Mouse (Mus musculus) T-helper 1 cell (primary cell): ENCODE data around the gene Stard13.

Experiments used
- in situ Hi-C: fragments of 300-600 bp; cut with MboI, MseI; formaldehyde crosslinking; loops from one replicate; pipeline ENCODE4 v1.15.1; 2025; ENCODE audit warnings: high pct_unique_total_duplicates

The Stard13 gene

DNA sequence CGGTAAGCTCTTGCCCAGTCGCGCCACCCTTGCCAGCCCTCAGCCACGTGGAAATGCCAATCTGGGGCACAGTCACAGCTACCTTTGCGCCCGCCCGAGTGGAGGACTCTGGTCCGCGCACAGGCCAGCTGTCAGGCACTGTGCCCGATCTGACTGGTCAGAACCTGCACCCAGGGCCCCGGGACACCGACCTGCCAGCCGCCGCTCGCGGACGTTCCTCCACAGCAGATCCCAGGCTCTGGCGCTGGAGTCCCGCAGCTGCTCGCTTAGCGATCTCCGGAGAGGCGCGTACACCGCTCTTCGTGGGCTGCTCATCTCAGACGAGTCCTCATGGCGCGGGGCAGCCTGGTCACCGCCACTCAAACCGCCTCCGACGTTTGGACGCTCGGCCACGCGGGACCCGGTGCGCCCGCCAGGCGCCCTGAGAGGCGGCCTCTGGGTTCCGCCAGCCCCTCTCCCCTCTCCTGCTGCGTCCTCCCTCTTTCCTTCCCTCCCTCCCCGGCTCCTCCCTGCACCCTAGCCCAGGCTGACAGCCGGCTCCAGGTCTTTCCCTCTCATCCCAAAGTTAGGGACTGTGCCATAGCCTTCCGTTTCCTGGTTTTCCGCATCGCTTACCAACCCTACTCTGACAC is at the start of gene Stard13:
TSS of gene Stard13 (minus strand) at position 437 of the 632 bp plus-strand sequence.
- in situ Hi-C loops: no loop called here

DNA sequence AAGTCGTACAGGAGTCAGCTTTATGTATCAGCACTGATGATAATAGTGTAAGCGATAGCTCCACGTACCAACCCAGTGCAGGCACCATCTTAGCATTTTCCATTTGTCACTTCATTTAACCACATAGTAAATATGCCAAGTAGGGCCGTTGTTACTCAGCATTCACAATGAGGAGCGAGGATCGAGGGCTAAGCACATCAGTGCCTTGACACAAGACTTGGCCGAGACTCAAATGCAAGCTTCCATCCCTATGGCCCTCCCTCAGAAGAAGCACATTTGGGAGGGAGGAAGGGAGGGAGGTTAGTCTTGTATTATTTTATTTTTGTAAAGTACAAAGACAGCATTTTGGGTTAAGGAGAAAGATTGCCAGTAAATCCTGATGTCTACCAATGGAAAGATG is 45.9 kb upstream of the Stard13 start:
- in situ Hi-C loops: no loop called here

DNA sequence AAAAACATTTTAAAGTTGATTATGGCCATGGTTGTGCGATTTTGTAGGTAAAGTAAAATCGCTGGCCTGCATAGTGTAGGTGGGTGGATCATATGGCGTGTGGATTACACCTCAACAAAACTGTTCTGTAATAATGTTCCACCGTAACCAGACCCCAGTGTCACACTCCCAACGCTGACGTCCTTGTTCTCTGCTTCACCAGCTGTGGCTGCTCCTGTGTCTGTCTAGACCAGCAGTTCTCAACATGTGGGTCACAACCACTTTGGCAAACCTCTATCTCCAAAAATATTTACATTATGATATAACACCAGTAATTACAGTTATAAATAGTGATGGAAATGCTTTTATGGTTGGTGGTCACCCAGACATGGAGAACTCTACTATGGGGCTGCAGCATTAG is 44.3 kb upstream of the Stard13 start:
- in situ Hi-C loops: no loop called here

DNA sequence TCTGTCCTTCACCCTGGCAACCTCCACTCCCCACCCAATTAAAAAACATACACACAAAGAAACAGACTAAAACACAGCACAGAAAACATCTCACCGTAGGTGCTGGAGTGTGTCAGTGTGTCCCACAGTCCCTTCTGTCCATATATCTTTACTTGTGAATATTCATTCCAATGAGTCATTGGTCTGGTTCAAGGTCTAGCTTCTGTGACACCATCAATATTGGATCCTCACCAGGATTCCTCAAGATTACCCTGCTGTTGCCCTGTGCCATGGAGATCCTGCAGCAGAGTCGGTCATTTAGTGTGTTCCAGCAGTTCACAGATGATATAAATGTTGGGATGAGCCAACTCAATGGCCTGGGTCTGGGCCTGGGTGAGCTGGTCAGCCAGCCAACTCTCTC is 42.4 kb upstream of the Stard13 start:
- in situ Hi-C loops: no loop called here

DNA sequence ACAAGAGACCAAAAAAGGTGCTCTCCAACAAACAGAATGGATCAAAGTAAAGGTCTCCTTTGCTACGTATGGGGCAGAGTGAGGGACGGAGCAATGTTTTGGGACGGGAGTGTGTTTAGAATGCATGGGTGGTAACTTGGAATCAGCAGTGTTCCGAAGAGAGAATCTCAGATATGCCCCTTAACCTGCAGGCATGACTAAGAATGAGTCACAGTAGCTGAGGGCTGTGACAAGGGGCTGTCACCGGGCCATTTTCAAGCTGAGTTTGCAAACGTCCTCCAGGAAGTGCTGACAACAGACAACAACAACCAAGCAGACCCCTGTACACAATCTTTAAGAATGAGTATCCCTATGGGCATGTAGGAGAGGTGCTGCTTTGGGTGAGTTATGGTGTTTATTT is 40.6 kb upstream of the Stard13 start:
- in situ Hi-C loops: no loop called here

DNA sequence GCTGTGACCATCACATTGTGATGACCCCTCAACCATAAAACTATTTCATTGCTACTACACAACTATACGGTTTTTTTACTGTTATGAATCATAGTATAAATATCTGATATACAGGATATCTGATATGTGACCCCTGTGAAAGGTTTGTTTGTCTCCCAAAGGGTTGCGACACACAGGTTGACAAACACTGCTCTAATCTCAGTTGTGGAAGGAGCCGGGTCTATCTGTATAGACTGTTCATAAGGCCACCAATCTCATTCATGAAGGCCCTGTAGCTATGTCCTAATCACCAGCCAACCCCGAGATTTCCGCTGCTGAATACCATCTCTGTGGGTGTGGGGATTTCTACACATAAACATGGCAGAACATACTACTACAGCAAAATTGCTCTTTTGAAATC is 37.2 kb upstream of the Stard13 start:
- in situ Hi-C loops: no loop called here

DNA sequence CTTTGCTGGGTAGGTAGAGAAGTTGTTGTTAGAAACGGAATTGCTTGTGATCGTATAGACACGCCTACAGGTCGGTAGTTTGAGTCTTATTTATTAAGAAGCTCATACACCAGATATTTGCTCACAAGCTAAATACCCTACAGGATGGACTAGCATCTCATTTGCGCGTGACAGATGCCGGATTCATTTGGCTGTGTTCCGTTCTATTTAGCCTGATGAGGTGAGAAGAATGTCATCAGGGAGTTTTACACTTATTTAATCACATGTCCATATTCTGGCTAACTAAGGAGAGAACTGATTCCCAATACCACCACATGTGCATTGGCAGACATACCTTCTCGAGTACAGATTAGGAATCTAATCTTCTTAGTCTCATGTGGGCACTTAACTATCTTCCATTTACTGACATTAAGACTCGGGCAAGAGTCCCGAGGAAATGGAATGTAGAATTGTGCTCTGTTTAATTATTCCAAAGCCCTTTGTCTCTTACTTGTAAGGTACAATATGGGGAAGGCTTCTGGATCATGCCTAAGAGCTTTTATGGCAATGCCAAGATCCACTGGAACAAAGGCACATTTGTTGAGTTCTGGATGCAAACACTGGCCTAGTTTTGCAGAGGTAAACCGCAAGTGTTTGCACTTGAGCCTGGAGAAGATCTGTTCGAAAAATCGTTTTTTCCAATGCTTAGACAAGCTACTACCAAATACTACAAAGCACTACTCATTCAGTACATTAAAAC is 33.4 kb upstream of the Stard13 start:
- in situ Hi-C loops: no loop called here

DNA sequence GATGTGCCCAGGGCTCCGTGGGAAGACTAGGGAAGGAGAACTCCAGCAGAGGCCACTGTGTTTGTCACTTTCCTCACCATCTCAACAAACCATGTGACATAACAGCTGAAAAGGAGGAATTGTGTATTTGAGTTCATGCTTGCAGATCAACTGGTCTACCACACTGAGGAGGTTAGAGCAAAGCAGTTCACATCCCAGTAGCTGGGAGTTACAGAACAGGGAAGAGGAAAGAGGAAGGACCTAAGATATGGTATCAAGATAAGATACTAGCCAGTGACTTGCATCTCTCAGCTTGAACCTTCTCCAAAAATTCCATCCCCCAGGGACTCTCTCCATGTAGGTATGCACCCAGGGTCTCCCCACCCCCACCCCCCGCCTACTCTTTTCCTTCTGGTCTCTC is 27.9 kb upstream of the Stard13 start:
- in situ Hi-C loops: no loop called here

DNA sequence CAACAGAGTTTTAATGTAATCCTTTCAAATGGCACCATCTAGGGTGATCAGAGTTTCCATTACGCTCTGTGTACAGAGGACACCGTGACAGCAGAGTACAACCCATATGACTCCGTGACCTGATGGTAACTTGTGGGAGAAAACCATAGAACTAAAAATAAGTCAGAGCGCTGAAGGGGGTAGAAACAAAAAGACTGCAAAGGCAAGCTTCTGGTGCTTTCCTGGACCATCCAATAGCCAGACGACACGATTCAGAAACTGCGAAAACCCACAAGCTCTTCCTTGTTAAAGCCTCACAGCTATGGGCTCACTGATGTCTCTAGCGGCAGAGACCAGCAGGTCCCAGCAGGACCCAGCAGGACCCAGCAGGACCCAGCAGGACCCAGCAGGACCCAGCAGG is 18.6 kb upstream of the Stard13 start:
- in situ Hi-C loops: no loop called here

DNA sequence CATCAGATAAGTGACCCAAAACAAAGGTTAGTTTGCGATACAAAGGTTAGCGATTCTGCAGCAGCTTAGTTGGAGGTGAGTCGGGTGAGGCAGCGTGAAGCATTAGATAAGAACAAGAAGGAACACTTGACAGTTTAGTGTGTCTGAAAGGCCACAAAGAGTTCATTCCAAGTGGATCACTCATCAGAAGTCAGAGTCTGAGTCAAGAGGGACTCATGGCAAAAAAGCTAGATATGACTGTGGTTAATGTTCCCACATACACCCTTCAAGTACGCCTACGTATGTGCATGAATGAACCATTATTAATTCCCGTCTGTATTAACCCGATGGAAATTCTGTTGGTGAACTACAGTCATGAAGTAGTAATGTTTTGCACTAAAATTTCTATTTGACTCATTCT is 18.0 kb upstream of the Stard13 start:
- in situ Hi-C loops: no loop called here

DNA sequence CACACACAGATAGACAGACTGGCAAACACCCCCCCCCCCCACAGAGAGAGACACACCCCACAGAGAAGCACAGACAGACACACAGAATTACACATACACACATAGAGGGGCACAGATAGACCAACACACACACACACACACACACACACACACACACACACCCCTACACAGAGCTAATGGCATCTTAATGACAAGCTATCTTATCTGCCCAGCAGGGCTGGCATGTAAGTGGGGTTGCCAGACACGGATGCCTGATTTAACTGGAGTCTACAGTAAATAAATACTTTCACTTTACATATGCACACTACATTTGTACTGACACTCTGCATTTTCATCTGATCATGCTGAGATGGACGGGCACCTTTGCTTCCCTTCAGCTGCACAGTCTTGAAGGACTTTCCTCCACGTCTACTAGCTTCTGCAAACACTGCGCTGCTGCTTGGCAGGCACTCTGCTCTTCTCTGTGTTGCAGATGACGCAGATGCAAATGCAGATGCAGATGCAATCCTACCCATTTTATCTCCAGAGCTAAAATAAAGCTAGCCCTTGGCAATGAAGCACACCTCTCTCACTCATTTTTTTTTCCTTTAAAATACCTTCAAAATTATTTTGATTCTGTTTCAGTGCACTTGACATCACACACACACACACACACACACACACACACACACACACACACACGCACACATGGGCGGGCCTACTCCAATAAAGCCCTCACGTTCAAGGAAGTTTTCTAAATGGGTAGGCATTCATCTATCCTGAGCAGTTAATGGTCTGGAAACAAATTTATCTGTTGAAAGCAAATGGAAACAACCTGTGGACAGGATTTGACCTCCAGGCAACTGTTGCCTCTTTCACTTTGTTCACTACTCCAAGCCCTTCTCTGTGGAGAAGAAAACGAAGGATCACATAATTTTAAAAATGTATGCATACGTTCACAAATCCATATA is 15.3 kb upstream of the Stard13 start:
- in situ Hi-C loops: no loop called here

DNA sequence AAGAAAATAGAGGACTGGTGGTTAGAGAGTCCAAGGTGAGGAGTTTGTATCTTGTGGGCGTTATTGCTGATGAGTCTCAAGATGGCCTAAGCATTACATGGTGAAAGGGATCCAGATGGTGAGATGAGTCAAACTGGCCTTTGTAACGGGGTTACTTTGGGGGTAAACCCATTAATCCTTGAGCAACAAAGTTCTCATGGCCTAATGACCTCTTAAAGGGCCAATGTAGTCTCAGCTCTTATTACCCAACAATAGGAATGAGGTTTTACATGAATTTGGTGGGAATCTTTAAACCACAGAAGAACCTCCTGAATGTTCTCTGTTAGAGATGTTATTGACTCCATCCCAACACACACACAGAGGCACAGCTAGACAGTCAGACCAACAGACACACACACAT is 14.4 kb upstream of the Stard13 start:
- in situ Hi-C loops: no loop called here

DNA sequence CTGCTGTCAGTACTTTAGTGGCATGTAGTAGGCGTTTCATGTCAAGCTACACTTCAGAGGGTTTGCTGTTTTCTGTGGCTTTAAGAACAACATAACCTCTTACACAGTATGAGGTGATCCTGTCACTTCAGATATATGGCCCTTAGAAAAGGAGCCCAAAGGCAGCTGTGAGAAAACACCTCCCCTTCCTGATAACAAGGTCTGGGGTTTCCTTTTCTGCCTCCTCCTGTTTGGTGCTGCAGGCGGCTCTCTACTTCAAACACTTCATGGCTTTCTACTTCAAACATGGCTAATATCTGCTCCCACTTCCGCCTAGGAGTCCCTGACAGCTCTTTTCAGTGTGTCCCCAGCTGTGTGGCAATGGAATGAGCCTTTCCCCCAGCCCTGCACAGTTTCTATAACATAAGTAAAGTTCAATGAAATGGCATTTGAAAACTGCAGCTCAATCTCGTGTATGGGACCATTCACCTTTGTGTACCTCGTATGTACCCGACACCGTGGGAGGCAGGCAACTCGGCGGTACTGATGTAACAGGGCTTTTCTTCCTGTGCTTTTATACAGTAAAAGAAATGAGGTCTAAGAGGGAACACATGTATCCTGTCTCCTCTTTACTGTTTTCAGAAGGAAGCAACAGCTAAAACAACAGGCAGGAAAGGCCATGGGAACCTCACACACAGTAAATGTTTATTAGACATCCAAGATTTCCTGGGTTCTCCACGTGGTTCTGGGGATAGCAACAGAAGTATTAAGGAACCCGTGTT is 13.7 kb upstream of the Stard13 start:
- in situ Hi-C loops: no loop called here

DNA sequence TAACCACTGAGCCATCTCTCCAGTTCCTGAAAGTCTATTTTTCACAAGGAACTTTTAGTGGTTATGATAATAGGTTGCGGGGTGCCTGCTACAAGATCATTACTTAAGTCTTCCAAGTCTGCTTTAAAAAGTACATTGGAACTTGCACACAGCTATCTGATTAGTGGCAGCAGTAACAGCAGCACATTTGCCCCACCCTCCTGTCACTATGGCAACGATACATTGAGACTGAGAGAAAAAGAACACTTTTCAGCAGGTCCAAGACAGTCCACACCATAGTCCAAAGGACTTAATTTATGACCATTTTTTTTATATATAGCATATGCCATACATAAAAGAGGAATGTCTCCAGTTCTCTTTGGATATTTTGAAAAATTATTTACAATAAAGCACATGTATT is 12.7 kb upstream of the Stard13 start:
- in situ Hi-C loops: no loop called here

DNA sequence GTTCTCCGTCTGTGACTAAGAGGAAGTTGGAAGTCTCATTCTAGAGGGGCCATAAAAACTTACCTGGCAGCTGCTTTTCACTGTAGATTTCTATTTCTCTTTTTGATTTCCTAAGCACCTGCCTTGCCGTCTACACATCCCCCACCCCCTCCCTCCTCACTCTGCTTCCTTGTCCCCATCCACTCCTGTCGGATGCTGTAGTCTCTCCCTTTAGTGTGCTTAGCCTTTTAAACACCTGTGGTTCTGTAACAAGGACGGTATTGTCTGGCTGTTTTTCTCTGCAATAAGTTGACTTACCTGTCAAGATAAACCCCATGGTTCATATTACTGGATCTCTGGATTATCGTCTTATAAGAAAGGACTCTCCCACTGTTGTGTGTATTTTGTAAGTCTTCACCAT is 11.9 kb upstream of the Stard13 start:
- in situ Hi-C loops: no loop called here

DNA sequence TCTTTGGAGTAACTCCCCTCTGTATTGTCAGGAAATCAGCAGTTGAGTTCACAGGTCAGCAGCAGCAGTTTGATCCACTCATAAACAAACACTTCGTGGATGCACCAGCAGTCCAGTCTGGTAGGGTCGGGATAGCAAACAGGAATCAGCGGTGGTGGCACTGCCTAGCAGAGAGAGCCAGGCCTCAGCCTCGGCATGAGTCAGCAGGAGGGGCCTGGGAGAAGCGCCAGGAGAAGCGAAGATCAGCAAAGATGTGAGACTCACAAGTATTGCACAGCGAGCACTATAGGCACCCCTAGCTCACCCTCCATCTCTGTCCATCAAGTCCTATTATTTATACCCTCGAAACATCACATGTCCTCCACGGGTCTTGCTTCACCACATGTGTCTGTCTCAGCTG is 5.1 kb upstream of the Stard13 start:
- in situ Hi-C loops: no loop called here

DNA sequence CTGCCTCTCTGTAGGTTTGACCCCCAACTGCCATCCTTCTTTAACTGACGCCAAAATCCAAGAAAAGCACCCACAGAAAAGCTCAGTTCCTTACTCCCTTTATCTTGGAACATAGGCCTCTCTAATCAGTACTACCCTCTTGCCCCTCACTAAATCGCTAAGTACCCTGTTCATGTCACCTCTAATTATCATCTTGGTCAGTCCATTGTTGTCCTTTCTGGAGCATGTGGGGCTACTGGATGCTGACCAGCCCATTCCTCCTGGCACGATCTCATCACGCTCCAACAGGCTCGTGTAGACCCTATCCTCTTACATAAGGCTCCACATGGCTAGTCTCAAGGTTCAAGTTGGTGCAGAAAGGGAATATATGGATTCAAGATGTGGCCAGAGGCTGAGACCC is 2.8 kb upstream of the Stard13 start:
- in situ Hi-C loops: no loop called here

DNA sequence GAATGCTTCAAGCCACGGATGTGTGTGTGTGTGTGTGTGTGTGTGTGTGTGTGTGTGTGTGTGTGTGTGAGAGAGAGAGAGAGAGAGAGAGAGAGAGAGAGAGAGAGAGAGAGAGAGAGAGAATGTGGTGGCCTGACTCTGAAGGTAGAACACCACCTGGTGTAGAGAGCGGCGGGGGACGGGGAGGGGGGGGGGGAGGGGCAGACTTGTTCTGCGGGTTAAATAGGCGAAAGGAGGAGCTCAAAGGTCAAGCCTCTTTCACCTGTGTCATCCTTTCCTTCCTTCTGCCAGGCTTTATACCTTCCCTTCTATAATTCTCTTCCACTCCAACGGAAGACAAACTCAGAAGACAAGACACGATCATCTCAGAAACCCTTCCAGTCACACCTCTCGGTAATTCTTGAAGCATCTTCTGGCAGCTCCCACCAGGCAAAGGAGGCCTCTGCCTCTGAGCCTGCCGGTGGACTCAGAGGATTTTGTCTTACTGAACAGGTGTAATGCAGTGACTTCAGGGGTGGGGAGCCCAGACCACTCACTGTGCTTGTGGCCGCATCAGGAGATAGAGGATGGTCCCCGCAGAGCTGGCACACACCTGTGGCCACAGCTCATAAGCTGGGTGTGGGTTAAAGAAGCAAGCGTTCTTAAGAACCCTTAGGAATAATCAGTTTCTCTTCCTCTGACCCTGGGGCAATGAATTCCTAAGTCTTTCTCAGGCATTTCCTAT is 898 bp downstream of the Stard13 start:
- in situ Hi-C loops: no loop called here

DNA sequence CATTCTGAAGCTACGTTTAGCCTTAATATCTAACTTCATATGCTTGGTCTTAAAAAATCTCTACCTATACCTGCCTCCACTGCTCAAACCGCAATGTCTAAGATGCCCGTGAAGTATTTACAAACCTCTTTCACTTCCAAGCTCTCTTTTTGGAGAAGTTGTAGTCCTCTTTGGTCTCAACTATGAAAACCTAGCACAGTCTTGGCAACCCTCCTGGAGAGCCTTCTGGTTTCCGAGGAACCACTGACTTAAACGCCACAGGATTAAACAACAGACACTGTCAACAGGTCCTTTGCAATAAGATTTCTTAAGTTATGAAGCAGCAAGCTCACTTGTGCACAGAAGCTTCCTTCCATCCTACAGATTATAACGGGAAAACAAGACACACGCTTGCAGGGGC is 1.8 kb downstream of the Stard13 start:
- in situ Hi-C loops: no loop called here

DNA sequence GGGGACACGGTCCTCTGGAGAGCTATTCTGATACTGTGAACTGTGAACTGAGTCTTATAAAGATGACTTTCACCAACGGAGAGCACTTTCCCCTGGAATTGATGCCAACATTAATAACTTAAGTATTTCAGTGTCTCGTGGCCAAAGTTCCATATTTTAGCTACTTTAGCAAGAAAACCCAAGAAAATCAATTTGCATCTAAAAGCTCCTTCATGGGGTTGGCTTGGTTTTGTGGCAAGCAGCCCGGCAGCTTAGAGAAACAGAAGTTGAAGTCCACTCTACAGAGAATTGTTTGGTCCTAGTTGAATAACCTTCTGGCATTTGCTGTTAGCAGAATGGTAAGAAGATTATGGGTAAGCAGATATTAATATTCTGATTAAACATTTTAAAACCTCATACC is 2.2 kb downstream of the Stard13 start:
- in situ Hi-C loops: no loop called here

DNA sequence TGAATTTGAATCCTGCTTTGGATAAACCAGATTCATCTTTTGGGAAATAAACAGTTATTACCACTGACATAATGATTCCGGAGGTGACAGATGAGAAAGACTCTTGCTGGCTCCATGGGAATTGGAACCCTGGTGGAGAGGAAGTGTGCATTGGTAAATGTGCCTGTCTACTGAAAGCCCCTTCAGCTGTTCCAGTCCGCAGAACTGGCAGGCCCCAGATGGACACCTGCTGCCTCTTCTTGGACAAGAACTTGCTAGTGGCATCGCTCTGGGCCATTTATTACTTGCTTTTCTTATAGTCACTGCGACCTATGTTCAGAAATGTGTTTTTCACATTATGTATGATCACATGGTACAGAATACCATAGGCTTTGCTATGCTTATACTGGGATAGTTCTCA is 3.2 kb downstream of the Stard13 start:
- in situ Hi-C loops: no loop called here
